Comparison of ENCODE assay signal across 8 mouse cellular contexts in the genomic region with DNA sequence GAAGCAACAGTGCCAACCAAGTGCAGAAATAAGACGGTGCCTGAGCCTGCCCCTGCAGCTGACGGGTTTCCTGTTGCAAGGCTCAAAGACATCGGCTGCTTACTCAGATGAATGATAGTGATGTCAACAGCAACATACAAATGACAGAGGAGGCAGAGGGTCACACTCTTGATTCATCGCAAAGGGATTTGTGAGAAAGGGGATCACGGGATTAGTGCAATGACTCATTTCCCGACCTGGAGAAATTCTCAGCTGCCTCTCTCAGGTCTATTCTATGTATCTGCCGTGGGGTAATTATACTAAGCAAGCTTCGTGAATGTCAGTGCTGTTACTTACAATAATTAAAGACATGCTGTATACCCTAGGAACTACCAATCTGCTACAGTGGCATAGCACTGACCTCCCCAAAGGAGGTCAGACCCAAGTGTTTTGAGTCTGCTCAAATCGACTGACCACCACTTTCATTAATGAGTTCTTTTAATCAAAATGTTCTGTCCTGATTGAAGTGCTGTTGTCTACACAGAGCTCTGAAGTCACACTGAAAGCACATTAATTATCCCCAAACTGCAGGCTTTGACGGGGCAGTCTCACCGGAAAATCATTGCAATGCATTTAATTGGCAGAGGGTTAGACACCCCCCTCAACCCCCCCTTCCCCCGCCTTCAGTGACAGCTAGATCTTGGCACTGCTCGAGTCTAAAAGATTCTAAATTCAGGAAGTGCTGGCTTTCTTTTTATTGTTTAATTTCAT.
A peak's percentile ranks its signal among the peaks of the same experiment; 100 is the strongest.
DNase-seq lines count a peak whose midpoint lies in the region; ATAC-seq and TF ChIP-seq lines count a peak whose summit lies in the region.

No protein-coding gene starts in this region.

- no peaks in the 10 kb centered on the region for H3K9me3 ChIP-seq in hindbrain, embryonic 15.5 days

- no peak for DNase-seq in left cerebral cortex, adult 2 months (ENCODE audit: extremely low spot score in 1 of 2, low spot score in 2 of 2)
- DNase-seq in left cerebral cortex, postnatal 36 days (ENCODE audit: low spot score in 2 of 2) = no peak
- peak; percentile 54 for DNase-seq in naive thymus-derived CD4-positive, alpha-beta T cell, adult 2 months (ENCODE audit: low read depth)
- no peak for DNase-seq in urinary bladder, postnatal 14 days (ENCODE audit: low spot score)
- no peak for DNase-seq in gastrocnemius, adult 18-20 months (ENCODE audit: low spot score)
- DNase-seq in right cerebral cortex, postnatal 14 days = no peak

- peak overlapping the region; percentile 16 for H3K4me2 ChIP-seq in hindbrain, embryonic 15.5 days

- H3K9ac ChIP-seq in hindbrain, embryonic 15.5 days = no peak overlapping the region

- ATAC-seq in common myeloid progenitor, adult 5-6 weeks (replicated peaks; ENCODE audit: low read depth, poor library complexity, severe bottlenecking) = peak; percentile 64
- peak; percentile 80 for ATAC-seq in hindbrain, embryonic 15.5 days (ENCODE audit: low FRiP score, low read depth)

- WGBS in hindbrain, embryonic 15.5 days = 27% methylated on average over 13 of the region's 13 CpGs

- 0 out of 2 replicates have a peak overlapping the region, but pooled peaks have one; percentile 6 for H3K4me3 ChIP-seq in left cerebral cortex, adult 2 months
- no peak overlapping the region for H3K4me3 ChIP-seq in hindbrain, embryonic 15.5 days

- peaks cover 8% of the 10 kb centered on the region; the same call in 1 of the 2 replicates for H3K4me1 ChIP-seq in hindbrain, embryonic 15.5 days (replicated peaks)

- H3K27ac ChIP-seq in left cerebral cortex, adult 2 months = peak overlapping the region; percentile 41; the same call in 1 of the 2 replicates
- H3K27ac ChIP-seq in hindbrain, embryonic 15.5 days (replicated peaks) = no peak overlapping the region

- H3K27me3 ChIP-seq in hindbrain, embryonic 15.5 days = no peaks in the 10 kb centered on the region

- TF ChIP-seq CTCF in left cerebral cortex, adult 2 months (IDR thresholded peaks at IDR 0.05) = no peak

- H3K36me3 ChIP-seq in hindbrain, embryonic 15.5 days = no peaks in the 10 kb centered on the region

- intact Hi-C loops in left cerebral cortex, adult 2 months (cut with DNase I) = no loop called here
- intact Hi-C loops in left cerebral cortex, postnatal 36 days (cut with DNase I) = no loop called here
